Mouse (Mus musculus) mesoderm, embryonic 11.5 days (tissue): ENCODE measurements around the gene Popdc3.
"Not testable (repeated sequence)": the region's sequence is repeated elsewhere in the genome, so short reads cannot be mapped to it uniquely, and the experiment has no call there.

ENCODE experiments used
- DNase-seq: peaks from one replicate; pipeline ENCODE4 v3.0.0-alpha.2; 2012; ENCODE audit warnings: low read depth, low spot score

Gene Popdc3

GRCm38 (mm10) chr10:45194531-45194930 is 16.6 kb downstream of the Popdc3 start:
- no peak for DNase-seq

DNA sequence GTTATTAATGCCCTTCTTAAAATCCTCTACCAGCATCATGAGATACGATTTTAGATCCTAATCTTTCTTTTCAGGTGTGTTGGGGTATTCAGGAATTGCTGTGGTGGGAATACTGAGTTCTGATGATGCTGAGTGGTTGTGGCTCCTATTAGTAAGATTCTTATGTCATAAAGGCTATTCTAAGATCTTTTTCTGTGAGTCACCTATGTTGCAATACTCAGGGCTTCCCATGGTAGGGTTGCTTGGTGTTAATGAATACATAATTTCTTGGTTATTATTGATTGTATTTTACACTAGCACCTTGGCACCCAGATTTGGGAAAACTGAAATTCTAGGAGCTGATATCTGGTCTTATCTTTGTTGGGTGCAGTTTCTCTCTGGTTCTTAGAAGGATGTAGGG is 26.7 kb downstream of the Popdc3 start:
- no peak for DNase-seq

- DNase-seq = no peak
Measured at GRCm38 (mm10) chr10:45210201-45210600, 32.3 kb downstream of the Popdc3 start.

- DNase-seq = no peak
Measured at GRCm38 (mm10) chr10:45216676-45217075, 38.8 kb downstream of the Popdc3 start.

DNA sequence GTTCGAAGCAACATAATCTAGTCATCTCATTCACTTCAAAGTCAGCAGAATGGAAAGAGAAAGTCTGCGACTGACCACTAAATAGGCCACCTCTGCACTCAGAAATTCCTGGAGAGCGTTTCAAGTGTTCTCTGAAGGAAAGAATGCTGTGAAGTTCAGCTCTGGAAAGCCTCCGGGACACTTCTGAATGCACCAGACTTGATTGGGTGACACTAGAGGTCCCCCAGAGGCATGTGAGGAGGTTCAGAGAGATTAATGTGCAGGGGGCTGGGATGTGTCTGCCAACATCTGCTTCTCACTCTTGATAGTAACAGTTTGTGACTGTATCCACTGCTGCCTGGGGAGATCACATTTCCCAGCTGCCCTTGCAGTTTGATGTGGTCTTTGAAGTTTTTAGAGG is 52.1 kb downstream of the Popdc3 start:
- peak; percentile 80 for DNase-seq

DNA sequence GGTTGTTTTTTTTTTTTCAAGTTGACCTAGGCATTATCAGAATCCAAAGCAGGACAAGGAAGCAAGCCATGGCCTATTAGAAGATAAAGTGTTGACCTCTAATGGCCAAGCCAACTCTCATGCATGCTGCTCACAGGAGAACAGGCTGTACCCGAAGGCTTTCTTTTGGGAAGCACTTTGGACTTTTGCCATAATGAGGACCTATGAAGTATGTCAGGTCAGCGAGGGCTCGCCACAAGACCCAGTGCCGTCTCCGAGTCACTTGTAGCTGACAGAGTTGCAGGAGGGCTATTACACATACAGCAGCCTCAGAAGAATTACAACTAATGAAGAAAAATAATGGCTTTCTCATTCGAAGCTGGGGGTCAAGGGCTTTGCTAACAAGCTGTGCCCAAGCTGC is 55.5 kb downstream of the Popdc3 start:
- DNase-seq = no peak

DNA sequence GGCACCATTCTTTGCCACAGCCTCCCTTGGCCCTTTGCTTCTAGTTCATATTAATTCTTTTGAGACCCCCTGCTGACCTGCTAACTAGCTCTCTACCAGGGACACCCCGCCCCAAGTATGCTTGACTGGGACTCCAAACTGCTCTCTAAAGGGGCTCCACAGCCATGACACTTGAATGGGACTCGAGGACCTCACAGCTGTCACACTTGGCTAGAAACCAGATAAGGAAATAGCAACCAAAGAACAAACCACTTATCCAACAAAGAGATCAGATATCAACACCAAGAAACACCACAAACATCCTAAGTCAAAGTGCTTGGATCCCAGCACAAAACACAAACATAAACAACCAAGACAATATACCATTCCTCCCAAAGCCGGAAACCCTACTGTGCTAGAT is 58.4 kb downstream of the Popdc3 start:
- no peak for DNase-seq

GRCm38 (mm10) chr10:45237492-45237891 is 59.6 kb downstream of the Popdc3 start:
- DNase-seq = no peak

GRCm38 (mm10) chr10:45260477-45260876 is 82.6 kb downstream of the Popdc3 start:
- no peak for DNase-seq

GRCm38 (mm10) chr10:45262126-45262525 is 84.2 kb downstream of the Popdc3 start:
- DNase-seq = no peak

- no peak for DNase-seq
Measured at GRCm38 (mm10) chr10:45276499-45276898, 98.6 kb downstream of the Popdc3 start.

DNA sequence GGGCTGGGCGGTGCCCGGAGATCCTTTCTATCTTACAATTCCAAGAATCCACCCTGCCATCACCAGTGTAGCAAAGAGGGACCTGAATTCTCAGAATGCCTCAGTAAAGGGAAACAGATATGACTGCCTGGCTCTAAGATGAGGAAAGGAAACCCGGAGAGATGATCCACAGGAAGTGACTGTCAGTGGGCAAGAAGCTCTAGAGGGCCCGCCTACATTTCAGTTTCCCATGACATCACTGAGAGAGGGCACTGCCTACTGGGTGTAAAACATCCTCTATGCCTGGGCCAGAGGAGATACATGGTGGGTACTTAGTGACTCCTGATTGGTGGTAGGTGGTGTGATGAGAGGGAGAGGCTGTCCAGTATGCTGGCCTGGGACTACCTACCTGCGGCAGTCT is 99.1 kb downstream of the Popdc3 start:
- DNase-seq = no peak

- no peak for DNase-seq
Measured at GRCm38 (mm10) chr10:45285651-45286050, 107.8 kb downstream of the Popdc3 start.

DNA sequence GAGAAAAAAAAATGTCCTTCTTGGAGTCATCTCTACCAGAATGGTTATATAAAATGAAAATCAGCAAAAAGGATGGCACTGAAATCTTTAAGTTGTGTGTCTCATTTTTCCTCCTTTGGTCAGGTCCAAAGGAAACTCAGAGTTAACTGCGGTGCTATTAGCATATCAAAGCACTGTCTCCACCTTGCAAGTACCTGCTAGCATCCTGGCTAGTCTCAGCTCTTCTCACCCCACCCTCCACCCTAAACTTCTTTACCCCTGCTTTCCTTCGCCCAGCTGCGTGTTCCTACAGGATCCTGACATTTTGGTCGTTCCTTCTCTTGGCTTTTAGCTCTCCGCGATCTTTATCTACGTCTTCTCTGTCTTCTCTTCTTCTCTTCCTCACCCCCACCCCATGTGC is 110.5 kb downstream of the Popdc3 start:
- DNase-seq = no peak

- DNase-seq = peak; percentile 23
Measured at GRCm38 (mm10) chr10:45289218-45290105, 111.6 kb downstream of the Popdc3 start.

GRCm38 (mm10) chr10:45290618-45291017 is 112.7 kb downstream of the Popdc3 start:
- no peak for DNase-seq

DNA sequence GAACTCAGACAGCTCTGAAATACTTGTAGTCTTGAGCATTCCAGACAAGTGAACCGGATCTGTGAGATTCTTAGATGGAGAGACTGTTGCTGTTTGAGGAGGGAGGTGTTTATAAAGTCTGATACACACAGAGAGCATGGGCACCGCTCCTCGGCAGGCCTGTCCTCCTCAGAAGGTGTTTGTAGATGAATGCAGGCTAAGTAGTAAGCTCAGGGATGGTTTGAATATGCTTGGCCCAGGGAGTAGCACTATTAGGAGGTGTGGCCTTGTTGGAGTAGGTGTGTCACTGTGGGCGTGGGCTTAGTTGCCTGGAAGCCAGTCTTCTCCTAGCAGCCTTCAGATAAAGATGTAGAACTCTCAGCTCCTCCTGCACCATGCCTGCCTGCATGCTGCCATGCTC is 114.3 kb downstream of the Popdc3 start:
- DNase-seq = not testable (repeated sequence)

DNA sequence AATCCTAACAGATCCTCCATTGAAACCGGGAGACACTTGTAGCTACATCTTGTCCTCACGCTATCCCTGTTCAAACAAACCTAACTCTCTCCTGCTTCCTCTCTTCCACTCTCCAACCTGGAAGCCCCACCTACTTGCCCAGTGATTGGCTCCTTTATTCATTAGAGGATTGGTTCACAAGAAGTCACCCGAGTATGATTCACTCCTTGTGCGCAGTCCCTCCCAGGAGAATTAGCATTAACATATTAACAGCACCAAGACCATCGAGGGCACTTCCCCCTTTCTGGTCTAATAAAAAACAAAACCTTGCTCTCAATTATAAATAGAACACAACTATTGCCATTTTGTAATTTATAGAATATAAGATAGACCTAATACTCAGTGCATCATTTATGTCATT is 117.2 kb downstream of the Popdc3 start:
- DNase-seq = no peak

DNA sequence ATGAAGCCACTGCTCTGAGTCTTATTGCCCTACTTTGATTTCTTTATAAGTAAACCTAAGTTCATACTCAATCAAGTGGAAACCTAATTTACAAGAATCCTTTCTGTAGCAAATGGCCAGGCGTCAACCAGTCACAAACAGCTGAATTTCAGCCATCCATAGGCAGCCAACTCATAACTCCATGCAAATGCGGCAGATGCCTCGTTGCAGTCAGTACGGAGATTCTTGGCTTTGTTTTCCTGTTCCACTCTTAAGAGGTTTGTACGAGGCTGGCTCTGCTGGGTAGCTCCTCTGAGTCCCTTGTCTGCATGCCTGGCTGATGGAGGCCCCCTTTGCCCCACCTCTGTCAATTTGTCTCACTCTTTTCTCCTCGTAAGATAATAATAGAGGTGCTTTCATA is 120.6 kb downstream of the Popdc3 start:
- no peak for DNase-seq

GRCm38 (mm10) chr10:45299509-45299908 is 121.6 kb downstream of the Popdc3 start:
- DNase-seq = no peak

GRCm38 (mm10) chr10:45303315-45304036 is 125.6 kb downstream of the Popdc3 start:
- DNase-seq = no peak

DNA sequence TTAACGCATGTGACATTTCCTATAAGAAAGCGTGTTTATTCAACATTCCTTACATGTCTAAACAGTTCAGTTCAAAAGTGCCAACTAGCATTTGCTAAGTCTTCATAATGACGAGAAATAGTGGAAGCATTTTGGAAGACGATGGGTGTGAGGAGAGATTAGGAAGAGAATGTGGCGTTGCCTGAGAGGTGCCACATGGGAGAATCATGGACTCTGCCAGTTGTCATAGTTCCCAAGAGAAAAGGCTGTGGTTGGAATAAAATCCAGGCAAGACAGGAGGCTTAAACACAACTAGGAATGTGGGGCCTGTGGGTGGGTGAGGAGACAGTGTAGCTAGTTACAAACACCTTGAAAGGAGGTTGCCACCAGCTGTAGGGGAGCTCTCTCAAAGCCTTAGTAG is 127.3 kb downstream of the Popdc3 start:
- DNase-seq = no peak

GRCm38 (mm10) chr10:45311129-45311528 is 133.2 kb downstream of the Popdc3 start:
- DNase-seq = no peak
